In genomic region chr8:124433451-124434125, GRCm38 (mm10) we compare ENCODE assay signal across 8 mouse cellular contexts. TPM values are rescaled to one million over a fixed set of nuclear protein-coding genes. Genes with fewer than 3 reads are reported as not detected.
DNase-seq lines count a peak whose midpoint lies in the region; ATAC-seq and TF ChIP-seq lines count a peak whose summit lies in the region.

No protein-coding gene starts in this region.

- H3K4me3 ChIP-seq in CH12.LX (replicated peaks in 1 of 3; ENCODE audit: low read depth in 2 of 3, low read length in 2 of 3, poor library complexity in 1 of 3) (peak overlapping the region in 2 of 3 experiments; percentile 36 to 57), myocyte (no peak overlapping the region)
- H3K4me3 ChIP-seq in heart, embryonic 15.5 days, result peak overlapping the region; percentile 71

- no peak for TF ChIP-seq CTCF in CH12.LX (conservative IDR thresholded peaks at IDR 0.05 in 1 of 2, IDR thresholded peaks at IDR 0.05 in 1 of 2; ENCODE audit: low read depth in 2 of 2, low read length in 2 of 2)

- H3K4me1 ChIP-seq in CH12.LX (ENCODE audit: control insufficient read depth in 1 of 2, insufficient read depth in 2 of 2), result peaks cover 8% of the 10 kb centered on the region in 2 experiments
- peaks cover 45% of the 10 kb centered on the region for H3K4me1 ChIP-seq in heart, embryonic 15.5 days (replicated peaks)

- H3K27me3 ChIP-seq in CH12.LX (replicated peaks), result peaks cover 76% of the 10 kb centered on the region
- H3K27me3 ChIP-seq in heart, embryonic 15.5 days, result peaks cover 29% of the 10 kb centered on the region
- H3K27me3 ChIP-seq in myocyte (ENCODE audit: control insufficient read depth, insufficient read depth, insufficient read length), result peaks cover 54% of the 10 kb centered on the region

- no peak overlapping the region for H3ac ChIP-seq in myocyte (ENCODE audit: control insufficient read depth, insufficient read length)

- ATAC-seq in frontal cortex, adult (ENCODE audit: low TSS enrichment), result peak; percentile 14; the same call in 1 of the 2 replicates
- peak; percentile 12; the same call in 1 of the 2 replicates for ATAC-seq in heart, embryonic 15.5 days (replicated peaks; ENCODE audit: insufficient number of reproducible peaks, insufficient read depth, low FRiP score, low read depth)

- no peak for DNase-seq in frontal cortex, postnatal 36 days (ENCODE audit: low spot score in 2 of 2)
- no peak for DNase-seq in CH12.LX (ENCODE audit: extremely low read depth)
- peak; percentile 76 for DNase-seq in cerebellum, adult 9-11 months
- peak; percentile 22 to 46 for DNase-seq in kidney, postnatal 4 days
- no peak for DNase-seq in B cell, adult 2 months

- no peak overlapping the region for H3K27ac ChIP-seq in CH12.LX (ENCODE audit: insufficient read depth, low read depth)
- H3K27ac ChIP-seq in heart, embryonic 15.5 days, result no peak overlapping the region

- H3K79me2 ChIP-seq in CH12.LX (replicated peaks; ENCODE audit: control insufficient read depth, extremely low read depth, insufficient read depth, poor library complexity, severe bottlenecking) (no peaks in the 10 kb centered on the region), myocyte (ENCODE audit: control insufficient read depth, insufficient read depth) (no peaks in the 10 kb centered on the region)

- H3K4me2 ChIP-seq in CH12.LX (ENCODE audit: insufficient read depth, low read depth, poor library complexity, severe bottlenecking), result peak overlapping the region; percentile 92
- H3K4me2 ChIP-seq in heart, embryonic 15.5 days, result peak overlapping the region; percentile 100
- H3K4me2 ChIP-seq in myocyte (ENCODE audit: low read depth), result peak overlapping the region; percentile 24

- TF ChIP-seq POLR2A in CH12.LX (IDR thresholded peaks at IDR 0.05; ENCODE audit: low read depth, low read length), result no peak
- TF ChIP-seq POLR2A in myocyte (IDR thresholded peaks at IDR 0.05; ENCODE audit: insufficient read length, low read depth), result no peak

- TF ChIP-seq EP300 in CH12.LX (IDR thresholded peaks at IDR 0.05; ENCODE audit: low read length), result no peak

- no peak for TF ChIP-seq RAD21 in CH12.LX (IDR thresholded peaks at IDR 0.05; ENCODE audit: low read depth, low read length)

- no peak overlapping the region for H3K9ac ChIP-seq in CH12.LX (ENCODE audit: insufficient read depth, low read depth)
- peak overlapping the region; percentile 70 for H3K9ac ChIP-seq in heart, embryonic 15.5 days

- in situ Hi-C loops in CH12.LX (cut with MboI; ENCODE audit: low pct_ligation_motif_present, low pct_unique_long_range_greater_than_20kb, low sequenced_read_pairs), result no loop called here

- WGBS in heart, embryonic 15.5 days, result 2% methylated on average over 56 of the region's 56 CpGs

- H3K9me3 ChIP-seq in CH12.LX (replicated peaks; ENCODE audit: low read length), result no peaks in the 10 kb centered on the region
- H3K9me3 ChIP-seq in heart, embryonic 15.5 days (replicated peaks), result no peaks in the 10 kb centered on the region

- dilution Hi-C loops in CH12.LX (cut with MboI; ENCODE audit: extremely low pct_ligation_motif_present, extremely low pct_unique_long_range_greater_than_20kb, low sequenced_read_pairs), result no loop called here

- H3K36me3 ChIP-seq in CH12.LX (replicated peaks in 1 of 2; ENCODE audit: control insufficient read depth in 1 of 2, insufficient read depth in 1 of 2, low read length in 1 of 2), result no peaks in the 10 kb centered on the region
- H3K36me3 ChIP-seq in heart, embryonic 15.5 days, result no peaks in the 10 kb centered on the region
- no peaks in the 10 kb centered on the region for H3K36me3 ChIP-seq in myocyte (ENCODE audit: control insufficient read depth, insufficient read depth)

TF ChIP-seq in CH12.LX, 34 proteins besides CTCF, POLR2A, EP300 and RAD21:
- TF ChIP-seq ZMIZ1 (IDR thresholded peaks at IDR 0.05; ENCODE audit: low read depth, low read length) (no peak), POLR2AphosphoS2 (IDR thresholded peaks at IDR 0.05; ENCODE audit: low read depth, low read length) (no peak), CHD2 (IDR thresholded peaks at IDR 0.05; ENCODE audit: low read length) (no peak), MAFK (IDR thresholded peaks at IDR 0.05; ENCODE audit: insufficient replicate concordance, low read length) (no peak), GABPA (IDR thresholded peaks at IDR 0.05; ENCODE audit: insufficient replicate concordance, low read depth, low read length) (no peak), USF1 (IDR thresholded peaks at IDR 0.05; ENCODE audit: low read depth, low read length) (no peak), BHLHE40 (IDR thresholded peaks at IDR 0.05; ENCODE audit: low read depth, low read length) (no peak), MYC (IDR thresholded peaks at IDR 0.05; ENCODE audit: low read depth, low read length) (no peak)

TF ChIP-seq in myocyte, 11 proteins besides CTCF, POLR2A, EP300 and RAD21:
- TF ChIP-seq MAX (IDR thresholded peaks at IDR 0.05; ENCODE audit: low read depth) (no peak), E2F4 (IDR thresholded peaks at IDR 0.05; ENCODE audit: insufficient read depth) (no peak), CEBPB (IDR thresholded peaks at IDR 0.05; ENCODE audit: insufficient read depth, poor library complexity, severe bottlenecking) (no peak), MYOD1 (IDR thresholded peaks at IDR 0.05; ENCODE audit: control insufficient read depth in 1 of 3, insufficient read length in 2 of 3, low read depth in 2 of 3) (no peak), TCF3 (IDR thresholded peaks at IDR 0.05; ENCODE audit: insufficient read length, low read depth) (no peak), TCF12 (IDR thresholded peaks at IDR 0.05; ENCODE audit: insufficient read depth, poor library complexity, severe bottlenecking) (no peak), MYOG (IDR thresholded peaks at IDR 0.05; ENCODE audit: control insufficient read depth in 1 of 3, insufficient read depth in 1 of 3, insufficient read length in 2 of 3, low read depth in 2 of 3) (no peak), POLR2AphosphoS2 (IDR thresholded peaks at IDR 0.05; ENCODE audit: insufficient read length, low read depth) (no peak), REST (IDR thresholded peaks at IDR 0.05; ENCODE audit: insufficient read depth, insufficient read length) (no peak), SRF (IDR thresholded peaks at IDR 0.05; ENCODE audit: control insufficient read depth, insufficient read length, low read depth) (no peak), USF1 (IDR thresholded peaks at IDR 0.05; ENCODE audit: low read depth) (no peak)

RNA-seq across cellular contexts. Expression of gene Pgbd5, which starts 5.9 kb away (rescaled TPM):
- total RNA-seq in CH12.LX (2012; rRNA removed), result 1.2 and 3.1 TPM in 2 replicates
- total RNA-seq in CH12.LX (2014; rRNA removed), result 0.53 and 0.89 TPM in 2 replicates
- polyA plus RNA-seq in CH12.LX (2012; ENCODE audit: insufficient read length, low read depth), result 3.1 and 3.9 TPM in 2 replicates
- 1.9 and 2.3 TPM in 2 replicates for polyA plus RNA-seq in heart, embryonic 15.5 days (2015; fragmentation: Nextera tagmentation; extraction: Ambion mirVana)
- polyA plus RNA-seq in myocyte (2012; fragmentation: generic; extraction: Trizol), result 0.19 TPM

Comparison
In these comparisons a context has a peak if more than half of its experiments do, and no peak if none do; other contexts are left out.
1. DNase-seq: peak in cerebellum, adult 9-11 months (single experiment) and kidney, postnatal 4 days (2 of 2); none in frontal cortex, postnatal 36 days (0 of 2), CH12.LX (single experiment) and B cell, adult 2 months (0 of 2).
2. H3K4me2 ChIP-seq: peak in every context shown above with its lines; median percentile 100 in heart, embryonic 15.5 days; 92 in CH12.LX; 24 in myocyte.